Mouse (Mus musculus): Measurements from ENCODE around the gene Mdm2. TPM values are rescaled to one million over a fixed set of nuclear protein-coding genes. Genes with fewer than 3 reads are reported as not detected.

The Mdm2 gene
- polyA plus RNA-seq, 1 experiment from 2014 or later = 14.8 TPM

GRCm38 (mm10) chr10:117644828-117645227 lies 65.7 kb downstream of the Mdm2 start:
- H3K36me3 ChIP-seq (ENCODE audit: control insufficient read depth, insufficient read depth, low read length) = no peaks in the 10 kb centered on the region
- H3K9ac ChIP-seq (ENCODE audit: low read length) = no peak overlapping the region
- TF ChIP-seq EP300 (optimal IDR thresholded peaks at IDR 0.05) = no peak
- TF ChIP-seq CTCF (IDR thresholded peaks at IDR 0.05; ENCODE audit: low read depth) = no peak
- no peaks in the 10 kb centered on the region for H3K4me1 ChIP-seq (replicated peaks; ENCODE audit: control insufficient read depth, insufficient read depth)
- no peak overlapping the region for H3K27ac ChIP-seq (replicated peaks)
- DNase-seq (ENCODE audit: low spot score) (no peak), ATAC-seq (ENCODE audit: low FRiP score, low TSS enrichment) (no peak)
- no peaks in the 10 kb centered on the region for H3K27me3 ChIP-seq (ENCODE audit: control insufficient read depth, insufficient read depth, low read length)
- no peak overlapping the region for H3K4me3 ChIP-seq (ENCODE audit: low read depth, low read length)
- 77% methylated on average over 11 of the region's 11 CpGs for WGBS
- no peaks in the 10 kb centered on the region for H3K9me3 ChIP-seq (ENCODE audit: control insufficient read depth, low read length)
- H3K4me2 ChIP-seq (replicated peaks; ENCODE audit: low read depth) = no peak overlapping the region

- no peak for ATAC-seq (ENCODE audit: low FRiP score, low TSS enrichment)
- 62% methylated on average over 8 of the region's 8 CpGs for WGBS
- H3K36me3 ChIP-seq (ENCODE audit: control insufficient read depth, insufficient read depth, low read length) = no peaks in the 10 kb centered on the region
Observed at GRCm38 (mm10) chr10:117644429-117644748, 66.2 kb downstream of the Mdm2 start.

GRCm38 (mm10) chr10:117643711-117644428 lies 66.7 kb downstream of the Mdm2 start:
- no peak for TF ChIP-seq CTCF (IDR thresholded peaks at IDR 0.05; ENCODE audit: low read depth)
- no peak for TF ChIP-seq EP300 (optimal IDR thresholded peaks at IDR 0.05)
- Histone ChIP-seq H3K9ac (ENCODE audit: low read length) (no peak overlapping the region), H3K4me3 (ENCODE audit: low read depth, low read length) (no peak overlapping the region), H3K9me3 (ENCODE audit: control insufficient read depth, low read length) (no peaks in the 10 kb centered on the region), H3K27ac (replicated peaks) (no peak overlapping the region), H3K4me1 (replicated peaks; ENCODE audit: control insufficient read depth, insufficient read depth) (no peaks in the 10 kb centered on the region), H3K4me2 (replicated peaks; ENCODE audit: low read depth) (no peak overlapping the region), H3K27me3 (ENCODE audit: control insufficient read depth, insufficient read depth, low read length) (no peaks in the 10 kb centered on the region), H3K36me3 (ENCODE audit: control insufficient read depth, insufficient read depth, low read length) (no peaks in the 10 kb centered on the region)
- ATAC-seq (ENCODE audit: low FRiP score, low TSS enrichment) (no peak), DNase-seq (ENCODE audit: low spot score) (no peak)
- WGBS = 87% methylated on average over 12 of the region's 12 CpGs

More at GRCm38 (mm10) chr10:117644429-117644748, 66.2 kb downstream of the Mdm2 start:
- no peak for TF ChIP-seq EP300 (optimal IDR thresholded peaks at IDR 0.05)
- TF ChIP-seq CTCF (IDR thresholded peaks at IDR 0.05; ENCODE audit: low read depth) = no peak
- no peak for DNase-seq (ENCODE audit: low spot score)
- H3K4me3 ChIP-seq (ENCODE audit: low read depth, low read length) = no peak overlapping the region
- H3K4me1 ChIP-seq (replicated peaks; ENCODE audit: control insufficient read depth, insufficient read depth) = no peaks in the 10 kb centered on the region
- no peak overlapping the region for H3K4me2 ChIP-seq (replicated peaks; ENCODE audit: low read depth)
- no peaks in the 10 kb centered on the region for H3K9me3 ChIP-seq (ENCODE audit: control insufficient read depth, low read length)
- no peak overlapping the region for H3K9ac ChIP-seq (ENCODE audit: low read length)
- no peak overlapping the region for H3K27ac ChIP-seq (replicated peaks)
- no peaks in the 10 kb centered on the region for H3K27me3 ChIP-seq (ENCODE audit: control insufficient read depth, insufficient read depth, low read length)

GRCm38 (mm10) chr10:117643302-117643701 lies 67.3 kb downstream of the Mdm2 start:
- H3K4me2 ChIP-seq (replicated peaks; ENCODE audit: low read depth) = no peak overlapping the region
- WGBS = 71% methylated on average over 6 of the region's 6 CpGs
- no peaks in the 10 kb centered on the region for H3K36me3 ChIP-seq (ENCODE audit: control insufficient read depth, insufficient read depth, low read length)
- H3K27ac ChIP-seq (replicated peaks) = no peak overlapping the region
- H3K4me3 ChIP-seq (ENCODE audit: low read depth, low read length) = no peak overlapping the region
- H3K9ac ChIP-seq (ENCODE audit: low read length) = no peak overlapping the region
- no peaks in the 10 kb centered on the region for H3K27me3 ChIP-seq (ENCODE audit: control insufficient read depth, insufficient read depth, low read length)
- ATAC-seq (ENCODE audit: low FRiP score, low TSS enrichment) = no peak
- TF ChIP-seq EP300 (optimal IDR thresholded peaks at IDR 0.05) (no peak), CTCF (IDR thresholded peaks at IDR 0.05; ENCODE audit: low read depth) (no peak)
- no peak for DNase-seq (ENCODE audit: low spot score)
- H3K4me1 ChIP-seq (replicated peaks; ENCODE audit: control insufficient read depth, insufficient read depth) = no peaks in the 10 kb centered on the region
- H3K9me3 ChIP-seq (ENCODE audit: control insufficient read depth, low read length) = no peaks in the 10 kb centered on the region

- H3K9me3 ChIP-seq (ENCODE audit: control insufficient read depth, low read length) = no peaks in the 10 kb centered on the region
- 93% methylated on average over 15 of the region's 15 CpGs for WGBS
Observed at GRCm38 (mm10) chr10:117642491-117643262, 67.9 kb downstream of the Mdm2 start.

GRCm38 (mm10) chr10:117642201-117642450 lies 68.4 kb downstream of the Mdm2 start:
- 81% methylated on average over 9 of the region's 9 CpGs for WGBS
- H3K36me3 ChIP-seq (ENCODE audit: control insufficient read depth, insufficient read depth, low read length) = no peaks in the 10 kb centered on the region
- DNase-seq (ENCODE audit: low spot score) (no peak), ATAC-seq (ENCODE audit: low FRiP score, low TSS enrichment) (no peak)
- H3K27ac ChIP-seq (replicated peaks) = no peak overlapping the region
- no peaks in the 10 kb centered on the region for H3K27me3 ChIP-seq (ENCODE audit: control insufficient read depth, insufficient read depth, low read length)
- H3K9ac ChIP-seq (ENCODE audit: low read length) = no peak overlapping the region
- H3K4me2 ChIP-seq (replicated peaks; ENCODE audit: low read depth) = no peak overlapping the region
- H3K4me1 ChIP-seq (replicated peaks; ENCODE audit: control insufficient read depth, insufficient read depth) = no peaks in the 10 kb centered on the region
- no peak overlapping the region for H3K4me3 ChIP-seq (ENCODE audit: low read depth, low read length)
- no peaks in the 10 kb centered on the region for H3K9me3 ChIP-seq (ENCODE audit: control insufficient read depth, low read length)
- TF ChIP-seq EP300 (optimal IDR thresholded peaks at IDR 0.05) (no peak), CTCF (IDR thresholded peaks at IDR 0.05; ENCODE audit: low read depth) (no peak)

More at GRCm38 (mm10) chr10:117642491-117643262, 67.9 kb downstream of the Mdm2 start:
- no peak for ATAC-seq (ENCODE audit: low FRiP score, low TSS enrichment)
- DNase-seq (ENCODE audit: low spot score) = no peak
- no peak for TF ChIP-seq CTCF (IDR thresholded peaks at IDR 0.05; ENCODE audit: low read depth)
- TF ChIP-seq EP300 (optimal IDR thresholded peaks at IDR 0.05) = no peak
- H3K4me3 ChIP-seq (ENCODE audit: low read depth, low read length) = no peak overlapping the region
- H3K9ac ChIP-seq (ENCODE audit: low read length) = no peak overlapping the region
- no peaks in the 10 kb centered on the region for H3K27me3 ChIP-seq (ENCODE audit: control insufficient read depth, insufficient read depth, low read length)
- no peaks in the 10 kb centered on the region for H3K36me3 ChIP-seq (ENCODE audit: control insufficient read depth, insufficient read depth, low read length)
- H3K4me2 ChIP-seq (replicated peaks; ENCODE audit: low read depth) = no peak overlapping the region
- H3K4me1 ChIP-seq (replicated peaks; ENCODE audit: control insufficient read depth, insufficient read depth) = no peaks in the 10 kb centered on the region
- no peak overlapping the region for H3K27ac ChIP-seq (replicated peaks)

Measured in stomach, postnatal 0 days (tissue).